Mouse (Mus musculus): ENCODE results near the gene Pxt1. TPM values are rescaled to one million over a fixed set of nuclear protein-coding genes. Genes with fewer than 3 reads are reported as not detected.

Pxt1 gene
- polyA plus RNA-seq, 1 experiment from 2014 or later: 0.28 TPM

- H3K9me3 ChIP-seq (ENCODE audit: control insufficient read depth, low read length): no peaks in the 10 kb centered on the region
- H3K36me3 ChIP-seq (ENCODE audit: control insufficient read depth, insufficient read depth, low read length): peaks cover 69% of the 10 kb centered on the region
- no peak overlapping the region for H3K4me2 ChIP-seq (replicated peaks; ENCODE audit: low read depth, low read length)
- H3K9ac ChIP-seq (ENCODE audit: low read depth, low read length): no peak overlapping the region
- 96% methylated on average over 1 of the region's 1 CpGs for WGBS
- no peak overlapping the region for H3K4me3 ChIP-seq (ENCODE audit: low read length)
- no peaks in the 10 kb centered on the region for H3K4me1 ChIP-seq (ENCODE audit: control insufficient read depth, insufficient read depth, low read length)
- ATAC-seq (ENCODE audit: low FRiP score, low TSS enrichment): no peak
- no peaks in the 10 kb centered on the region for H3K27me3 ChIP-seq (ENCODE audit: control insufficient read depth, insufficient read depth, low read length)
- no peak overlapping the region for H3K27ac ChIP-seq (ENCODE audit: low read depth, low read length)
Measured at GRCm38 (mm10) chr17:28984724-28985420, 41.2 kb upstream of the Pxt1 start.

- Histone ChIP-seq H3K9ac (ENCODE audit: low read depth, low read length) (no peak overlapping the region), H3K4me1 (ENCODE audit: control insufficient read depth, insufficient read depth, low read length) (no peaks in the 10 kb centered on the region), H3K27ac (ENCODE audit: low read depth, low read length) (no peak overlapping the region), H3K36me3 (ENCODE audit: control insufficient read depth, insufficient read depth, low read length) (peaks cover 75% of the 10 kb centered on the region), H3K4me2 (replicated peaks; ENCODE audit: low read depth, low read length) (no peak overlapping the region), H3K9me3 (ENCODE audit: control insufficient read depth, low read length) (no peaks in the 10 kb centered on the region), H3K4me3 (ENCODE audit: low read length) (no peak overlapping the region), H3K27me3 (ENCODE audit: control insufficient read depth, insufficient read depth, low read length) (no peaks in the 10 kb centered on the region)
- 26% methylated on average over 4 of the region's 4 CpGs for WGBS
- no peak for ATAC-seq (ENCODE audit: low FRiP score, low TSS enrichment)
Measured at GRCm38 (mm10) chr17:28982591-28982990, 39.0 kb upstream of the Pxt1 start.

- H3K9me3 ChIP-seq (ENCODE audit: control insufficient read depth, low read length): no peaks in the 10 kb centered on the region
- no peak overlapping the region for H3K4me2 ChIP-seq (replicated peaks; ENCODE audit: low read depth, low read length)
- WGBS: 71% methylated on average over 4 of the region's 4 CpGs
- ATAC-seq (ENCODE audit: low FRiP score, low TSS enrichment): no peak
- H3K9ac ChIP-seq (ENCODE audit: low read depth, low read length): no peak overlapping the region
- no peak overlapping the region for H3K27ac ChIP-seq (ENCODE audit: low read depth, low read length)
- no peak overlapping the region for H3K4me3 ChIP-seq (ENCODE audit: low read length)
- no peaks in the 10 kb centered on the region for H3K4me1 ChIP-seq (ENCODE audit: control insufficient read depth, insufficient read depth, low read length)
- H3K36me3 ChIP-seq (ENCODE audit: control insufficient read depth, insufficient read depth, low read length): peaks cover 72% of the 10 kb centered on the region
- H3K27me3 ChIP-seq (ENCODE audit: control insufficient read depth, insufficient read depth, low read length): no peaks in the 10 kb centered on the region
Measured at GRCm38 (mm10) chr17:28981081-28981480, 37.4 kb upstream of the Pxt1 start.

GRCm38 (mm10) chr17:28979091-28979490 lies 35.5 kb upstream of the Pxt1 start:
- Histone ChIP-seq H3K4me1 (ENCODE audit: control insufficient read depth, insufficient read depth, low read length) (no peaks in the 10 kb centered on the region), H3K4me3 (ENCODE audit: low read length) (no peak overlapping the region), H3K9me3 (ENCODE audit: control insufficient read depth, low read length) (no peaks in the 10 kb centered on the region), H3K9ac (ENCODE audit: low read depth, low read length) (no peak overlapping the region), H3K27ac (ENCODE audit: low read depth, low read length) (no peak overlapping the region), H3K27me3 (ENCODE audit: control insufficient read depth, insufficient read depth, low read length) (no peaks in the 10 kb centered on the region), H3K36me3 (ENCODE audit: control insufficient read depth, insufficient read depth, low read length) (peaks cover 82% of the 10 kb centered on the region), H3K4me2 (replicated peaks; ENCODE audit: low read depth, low read length) (no peak overlapping the region)
- no peak for ATAC-seq (ENCODE audit: low FRiP score, low TSS enrichment)
- 94% methylated on average over 4 of the region's 4 CpGs for WGBS

- H3K9ac ChIP-seq (ENCODE audit: low read depth, low read length): no peak overlapping the region
- peaks cover 94% of the 10 kb centered on the region for H3K36me3 ChIP-seq (ENCODE audit: control insufficient read depth, insufficient read depth, low read length)
- no peak overlapping the region for H3K27ac ChIP-seq (ENCODE audit: low read depth, low read length)
- H3K4me1 ChIP-seq (ENCODE audit: control insufficient read depth, insufficient read depth, low read length): no peaks in the 10 kb centered on the region
- ATAC-seq (ENCODE audit: low FRiP score, low TSS enrichment): no peak
- H3K27me3 ChIP-seq (ENCODE audit: control insufficient read depth, insufficient read depth, low read length): no peaks in the 10 kb centered on the region
- H3K9me3 ChIP-seq (ENCODE audit: control insufficient read depth, low read length): no peaks in the 10 kb centered on the region
- no peak overlapping the region for H3K4me3 ChIP-seq (ENCODE audit: low read length)
- H3K4me2 ChIP-seq (replicated peaks; ENCODE audit: low read depth, low read length): no peak overlapping the region
Measured at GRCm38 (mm10) chr17:28970122-28970521, 26.5 kb upstream of the Pxt1 start.

GRCm38 (mm10) chr17:28967021-28967610 lies 23.5 kb upstream of the Pxt1 start:
- no peak overlapping the region for H3K4me2 ChIP-seq (replicated peaks; ENCODE audit: low read depth, low read length)
- no peak overlapping the region for H3K9ac ChIP-seq (ENCODE audit: low read depth, low read length)
- no peaks in the 10 kb centered on the region for H3K9me3 ChIP-seq (ENCODE audit: control insufficient read depth, low read length)
- H3K36me3 ChIP-seq (ENCODE audit: control insufficient read depth, insufficient read depth, low read length): peaks cover 91% of the 10 kb centered on the region
- no peaks in the 10 kb centered on the region for H3K4me1 ChIP-seq (ENCODE audit: control insufficient read depth, insufficient read depth, low read length)
- WGBS: 89% methylated on average over 11 of the region's 11 CpGs
- H3K4me3 ChIP-seq (ENCODE audit: low read length): no peak overlapping the region
- no peak for ATAC-seq (ENCODE audit: low FRiP score, low TSS enrichment)
- H3K27ac ChIP-seq (ENCODE audit: low read depth, low read length): no peak overlapping the region
- no peaks in the 10 kb centered on the region for H3K27me3 ChIP-seq (ENCODE audit: control insufficient read depth, insufficient read depth, low read length)

- no peak for ATAC-seq (ENCODE audit: low FRiP score, low TSS enrichment)
- 76% methylated on average over 10 of the region's 10 CpGs for WGBS
- no peaks in the 10 kb centered on the region for H3K4me1 ChIP-seq (ENCODE audit: control insufficient read depth, insufficient read depth, low read length)
- no peaks in the 10 kb centered on the region for H3K27me3 ChIP-seq (ENCODE audit: control insufficient read depth, insufficient read depth, low read length)
- H3K4me3 ChIP-seq (ENCODE audit: low read length): no peak overlapping the region
- H3K27ac ChIP-seq (ENCODE audit: low read depth, low read length): no peak overlapping the region
- H3K9me3 ChIP-seq (ENCODE audit: control insufficient read depth, low read length): no peaks in the 10 kb centered on the region
- H3K9ac ChIP-seq (ENCODE audit: low read depth, low read length): no peak overlapping the region
- H3K36me3 ChIP-seq (ENCODE audit: control insufficient read depth, insufficient read depth, low read length): peaks cover 65% of the 10 kb centered on the region
- H3K4me2 ChIP-seq (replicated peaks; ENCODE audit: low read depth, low read length): no peak overlapping the region
Measured at GRCm38 (mm10) chr17:28961596-28961995, 18.0 kb upstream of the Pxt1 start.

- no peaks in the 10 kb centered on the region for H3K27me3 ChIP-seq (ENCODE audit: control insufficient read depth, insufficient read depth, low read length)
- peaks cover 56% of the 10 kb centered on the region for H3K36me3 ChIP-seq (ENCODE audit: control insufficient read depth, insufficient read depth, low read length)
- H3K4me1 ChIP-seq (ENCODE audit: control insufficient read depth, insufficient read depth, low read length): no peaks in the 10 kb centered on the region
- no peak for ATAC-seq (ENCODE audit: low FRiP score, low TSS enrichment)
- 0 out of 2 replicates have a peak, but pooled peaks cover 4% of the 10 kb centered on the region for H3K9me3 ChIP-seq (ENCODE audit: control insufficient read depth, low read length)
- H3K9ac ChIP-seq (ENCODE audit: low read depth, low read length): no peak overlapping the region
- H3K4me2 ChIP-seq (replicated peaks; ENCODE audit: low read depth, low read length): no peak overlapping the region
- no peak overlapping the region for H3K27ac ChIP-seq (ENCODE audit: low read depth, low read length)
- WGBS: 75% methylated on average over 10 of the region's 10 CpGs
- no peak overlapping the region for H3K4me3 ChIP-seq (ENCODE audit: low read length)
Measured at GRCm38 (mm10) chr17:28960597-28960996, 17.0 kb upstream of the Pxt1 start.

- 95% methylated on average over 9 of the region's 9 CpGs for WGBS
- H3K36me3 ChIP-seq (ENCODE audit: control insufficient read depth, insufficient read depth, low read length): peaks cover 10% of the 10 kb centered on the region; the same call in 1 of the 2 replicates
- H3K27me3 ChIP-seq (ENCODE audit: control insufficient read depth, insufficient read depth, low read length): no peaks in the 10 kb centered on the region
- no peak overlapping the region for H3K4me3 ChIP-seq (ENCODE audit: low read length)
- no peak overlapping the region for H3K9ac ChIP-seq (ENCODE audit: low read depth, low read length)
- no peak overlapping the region for H3K4me2 ChIP-seq (replicated peaks; ENCODE audit: low read depth, low read length)
- H3K4me1 ChIP-seq (ENCODE audit: control insufficient read depth, insufficient read depth, low read length): peaks cover 16% of the 10 kb centered on the region
- 0 out of 2 replicates have a peak, but pooled peaks cover 4% of the 10 kb centered on the region for H3K9me3 ChIP-seq (ENCODE audit: control insufficient read depth, low read length)
- no peak for ATAC-seq (ENCODE audit: low FRiP score, low TSS enrichment)
- H3K27ac ChIP-seq (ENCODE audit: low read depth, low read length): no peak overlapping the region
Measured at GRCm38 (mm10) chr17:28954416-28954815, 10.8 kb upstream of the Pxt1 start.
